Mouse (Mus musculus) MEL (cell line): ENCODE results near the gene Spout1. TPM values are rescaled to one million over a fixed set of nuclear protein-coding genes. Genes with fewer than 3 reads are reported as not detected.
"Not testable (repeated sequence)": the region's sequence is repeated elsewhere in the genome, so short reads cannot be mapped to it uniquely, and the experiment has no call there.

Experiments
- DNase-seq: peaks from one replicate; pipeline ENCODE4 v3.0.0; 2011; ENCODE audit warnings: low read depth, low spot score
- H3K27ac ChIP-seq: 2 replicates; pipeline ENCODE4 v1.5.1; 2012; ENCODE audit warnings: low read depth, mild to moderate bottlenecking, control low read depth, low read length, moderate library complexity; ENCODE audit not compliant: control insufficient read depth
- H3K27me3 ChIP-seq, 2 experiments: fragments of 150-350 bp in 1 of 2; sonication (generic) in 1 of 2; 2 replicates each; pipeline ENCODE4 v1.6.1; 2012; ENCODE audit warnings: low read length in 2 of 2, mild to moderate bottlenecking in 2 of 2, improper control_type of control experiment in 1 of 2, moderate library complexity in 1 of 2; ENCODE audit not compliant: insufficient read depth in 2 of 2, control insufficient read depth in 1 of 2
- H3K36me3 ChIP-seq, 2 experiments: 2 replicates each; pipeline ENCODE4 v1.6.1; 2012 to 2014; ENCODE audit warnings: low read length in 2 of 2, improper control_type of control experiment in 1 of 2, inconsistent platforms in 1 of 2, mild to moderate bottlenecking in 1 of 2; ENCODE audit not compliant: insufficient read depth in 2 of 2, control insufficient read depth in 1 of 2
- H3K4me1 ChIP-seq, 2 experiments: fragments of 150-350 bp in 1 of 2; sonication (generic) in 1 of 2; 2 replicates each; pipeline ENCODE4 v1.6.1; 2012; ENCODE audit warnings: low read length in 2 of 2, improper control_type of control experiment in 1 of 2, mild to moderate bottlenecking in 1 of 2; ENCODE audit not compliant: insufficient read depth in 2 of 2, control insufficient read depth in 1 of 2
- H3K4me3 ChIP-seq, 2 experiments: fragments of 150-350 bp in 1 of 2; sonication (generic) in 1 of 2; 2 replicates each; pipeline ENCODE4 v1.5.1; 2012; ENCODE audit warnings: low read depth in 2 of 2, low read length in 2 of 2, mild to moderate bottlenecking in 2 of 2, moderate library complexity in 2 of 2, control low read depth in 1 of 2, improper control_type of control experiment in 1 of 2; ENCODE audit not compliant: control insufficient read depth in 1 of 2, insufficient read depth in 1 of 2
- H3K79me2 ChIP-seq: 2 replicates; pipeline ENCODE4 v1.6.1; 2012; ENCODE audit warnings: mild to moderate bottlenecking, low read length, moderate library complexity; ENCODE audit not compliant: control insufficient read depth, poor library complexity, insufficient read depth
- H3K9ac ChIP-seq: 2 replicates; pipeline ENCODE4 v1.6.1; 2012; ENCODE audit warnings: low read depth, mild to moderate bottlenecking, control low read depth, low read length, moderate library complexity; ENCODE audit not compliant: control insufficient read depth, poor library complexity, severe bottlenecking
- H3K9me3 ChIP-seq: fragments of 150-350 bp; sonication (generic); replicated peaks from 2 replicates; pipeline ENCODE4 v1.6.1; 2012; ENCODE audit warnings: mild to moderate bottlenecking, low read length, improper control_type of control experiment, moderate library complexity; ENCODE audit not compliant: insufficient read depth
- BHLHE40 ChIP-seq: IDR thresholded peaks from 2 replicates; pipeline ENCODE4 v1.6.1; 2012; ENCODE audit warnings: low read depth, mild to moderate bottlenecking, inconsistent platforms, low read length, improper control_type of control experiment, borderline replicate concordance
- CHD1 ChIP-seq: IDR thresholded peaks from 2 replicates; pipeline ENCODE4 v1.6.1; 2012; ENCODE audit warnings: low read depth, mild to moderate bottlenecking, inconsistent platforms, low read length, improper control_type of control experiment
- CHD2 ChIP-seq: IDR thresholded peaks from 2 replicates; pipeline ENCODE4 v1.6.1; 2011; ENCODE audit warnings: low read length, improper control_type of control experiment
- CTCF ChIP-seq, 3 experiments: IDR thresholded peaks in 2 of 3; conservative IDR thresholded peaks in 1 of 3; 2 replicates each; pipeline ENCODE4 v1.5.1; 2011 to 2012; ENCODE audit warnings: low read length in 3 of 3, low read depth in 2 of 3, mild to moderate bottlenecking in 2 of 3, improper control_type of control experiment in 1 of 3, inconsistent platforms in 1 of 3, mixed read lengths in 1 of 3, moderate library complexity in 1 of 3; ENCODE audit not compliant: control insufficient read depth in 1 of 3, insufficient read depth in 1 of 3, poor library complexity in 1 of 3, severe bottlenecking in 1 of 3
- GABPA ChIP-seq: IDR thresholded peaks from 2 replicates; pipeline ENCODE4 v1.6.1; 2012; ENCODE audit warnings: low read depth, mild to moderate bottlenecking, inconsistent platforms, low read length, improper control_type of control experiment, moderate library complexity
- KAT2A ChIP-seq: conservative IDR thresholded peaks from 2 replicates; pipeline ENCODE4 v1.6.1; 2012; ENCODE audit warnings: low read depth, low read length, improper control_type of control experiment, inconsistent platforms
- MAFK ChIP-seq: IDR thresholded peaks from 2 replicates; pipeline ENCODE4 v1.6.1; 2011; ENCODE audit warnings: low read depth, mild to moderate bottlenecking, low read length, improper control_type of control experiment, borderline replicate concordance
- MAZ ChIP-seq: IDR thresholded peaks from 2 replicates; pipeline ENCODE4 v1.6.1; 2012; ENCODE audit warnings: low read depth, mild to moderate bottlenecking, inconsistent platforms, low read length, improper control_type of control experiment
- MXI1 ChIP-seq: IDR thresholded peaks from 2 replicates; pipeline ENCODE4 v1.6.1; 2011; ENCODE audit warnings: mild to moderate bottlenecking, low read depth, low read length, improper control_type of control experiment
- MYC ChIP-seq: IDR thresholded peaks from 2 replicates; pipeline ENCODE4 v1.6.1; 2011; ENCODE audit warnings: low read depth, mild to moderate bottlenecking, low read length, improper control_type of control experiment, moderate library complexity
- NRF1 ChIP-seq: IDR thresholded peaks from 2 replicates; pipeline ENCODE4 v1.6.1; 2014; ENCODE audit warnings: low read depth, mild to moderate bottlenecking, inconsistent platforms, low read length, improper control_type of control experiment, moderate library complexity; ENCODE audit not compliant: poor library complexity, insufficient read depth, severe bottlenecking
- RCOR1 ChIP-seq: IDR thresholded peaks from 2 replicates; pipeline ENCODE4 v1.6.1; 2012; ENCODE audit warnings: low read depth, mild to moderate bottlenecking, inconsistent platforms, low read length, improper control_type of control experiment
- SMC3 ChIP-seq: IDR thresholded peaks from 2 replicates; pipeline ENCODE4 v1.6.1; 2011; ENCODE audit warnings: low read depth, low read length, improper control_type of control experiment
- ZKSCAN1 ChIP-seq: IDR thresholded peaks from 2 replicates; pipeline ENCODE4 v1.6.1; 2012; ENCODE audit warnings: low read depth, mild to moderate bottlenecking, inconsistent platforms, low read length, improper control_type of control experiment, moderate library complexity
- ZMIZ1 ChIP-seq: IDR thresholded peaks from 2 replicates; pipeline ENCODE4 v1.6.1; 2012; ENCODE audit warnings: low read depth, mild to moderate bottlenecking, inconsistent platforms, low read length, improper control_type of control experiment, moderate library complexity
- polyA plus RNA-seq, 2 experiments: library from polyadenylated mRNA; stranded (reverse) in 1 of 2; unstranded in 1 of 2; fragments of >175 nt in 1 of 2; fragments of >200 nt in 1 of 2; gene quantifications; 2 replicates each; pipeline versions ENCODE4 v1.2.1 to v1.2.4; 2012; ENCODE audit warnings: low replicate concordance in 2 of 2, low read depth in 1 of 2; ENCODE audit not compliant: insufficient read length in 2 of 2, insufficient read depth in 1 of 2, missing spikeins in 1 of 2
- total RNA-seq: library from RNA; depleted of rRNA; stranded (reverse); fragments of 300-350 nt; gene quantifications from 2 replicates; pipeline ENCODE4 v1.2.3, GENCODE M21; 2012

Spout1 gene
- total and polyA plus RNA-seq, 3 experiments: 83.6 to 220 (median 103) TPM

GRCm38 (mm10) chr2:30132801-30133612 lies 45.3 kb downstream of the Spout1 start:
- TF ChIP-seq MAZ: no peak
- peak; percentile 89 for TF ChIP-seq BHLHE40
- 0 out of 2 replicates have a peak, but pooled peaks have one; percentile 24 for TF ChIP-seq CHD2
- TF ChIP-seq NRF1: no peak
- no peak; the same call in 1 of the 2 replicates for TF ChIP-seq MXI1
- TF ChIP-seq MYC: no peak
- no peak for TF ChIP-seq ZMIZ1
- TF ChIP-seq CHD1: no peak
- no peak for TF ChIP-seq GABPA
- no peak for TF ChIP-seq SMC3
- TF ChIP-seq ZKSCAN1: no peak
- TF ChIP-seq RCOR1: peak; percentile 21; the same call in 1 of the 2 replicates
- no peak for TF ChIP-seq KAT2A
- TF ChIP-seq MAFK: no peak
- TF ChIP-seq, all 39 proteins: peak for 3
- Histone ChIP-seq H3K79me2 (peaks cover 9% of the 10 kb centered on the region), H3K9ac (peak overlapping the region; percentile 78), H3K27ac (peak overlapping the region; percentile 97), H3K36me3 (peaks cover 0 to 8% of the 10 kb centered on the region in 2 experiments; a peak in 2 of 4 replicates), H3K27me3 (no peaks in the 10 kb centered on the region), H3K4me1 (peaks cover 2 to 11% of the 10 kb centered on the region in 2 experiments; a peak in 2 of 4 replicates), H3K4me3 (peak overlapping the region; percentile 55 to 74), H3K9me3 (no peaks in the 10 kb centered on the region)
- peak; percentile 70 for DNase-seq

- H3K4me1 ChIP-seq: peaks cover 2 to 11% of the 10 kb centered on the region in 2 experiments; a peak in 2 of 4 replicates
- peak in 1 of 3 experiments; percentile 22; a peak in 3 of 6 replicates for TF ChIP-seq CTCF (IDR thresholded peaks at IDR 0.05 in 2 of 3, conservative IDR thresholded peaks at IDR 0.05 in 1 of 3; ENCODE audit: control insufficient read depth in 1 of 3, insufficient read depth in 1 of 3, low read depth in 2 of 3, low read length in 3 of 3, poor library complexity in 1 of 3, severe bottlenecking in 1 of 3)
- H3K27me3 ChIP-seq, H3K27ac ChIP-seq, H3K9ac ChIP-seq, H3K9me3 ChIP-seq, DNase-seq, H3K79me2 ChIP-seq, H3K4me3 ChIP-seq, H3K36me3 ChIP-seq: not testable (repeated sequence)
Measured at GRCm38 (mm10) chr2:30131240-30131639, 47.0 kb downstream of the Spout1 start.
